Mouse (Mus musculus): ENCODE results near the gene Wfdc6a.

DNA sequence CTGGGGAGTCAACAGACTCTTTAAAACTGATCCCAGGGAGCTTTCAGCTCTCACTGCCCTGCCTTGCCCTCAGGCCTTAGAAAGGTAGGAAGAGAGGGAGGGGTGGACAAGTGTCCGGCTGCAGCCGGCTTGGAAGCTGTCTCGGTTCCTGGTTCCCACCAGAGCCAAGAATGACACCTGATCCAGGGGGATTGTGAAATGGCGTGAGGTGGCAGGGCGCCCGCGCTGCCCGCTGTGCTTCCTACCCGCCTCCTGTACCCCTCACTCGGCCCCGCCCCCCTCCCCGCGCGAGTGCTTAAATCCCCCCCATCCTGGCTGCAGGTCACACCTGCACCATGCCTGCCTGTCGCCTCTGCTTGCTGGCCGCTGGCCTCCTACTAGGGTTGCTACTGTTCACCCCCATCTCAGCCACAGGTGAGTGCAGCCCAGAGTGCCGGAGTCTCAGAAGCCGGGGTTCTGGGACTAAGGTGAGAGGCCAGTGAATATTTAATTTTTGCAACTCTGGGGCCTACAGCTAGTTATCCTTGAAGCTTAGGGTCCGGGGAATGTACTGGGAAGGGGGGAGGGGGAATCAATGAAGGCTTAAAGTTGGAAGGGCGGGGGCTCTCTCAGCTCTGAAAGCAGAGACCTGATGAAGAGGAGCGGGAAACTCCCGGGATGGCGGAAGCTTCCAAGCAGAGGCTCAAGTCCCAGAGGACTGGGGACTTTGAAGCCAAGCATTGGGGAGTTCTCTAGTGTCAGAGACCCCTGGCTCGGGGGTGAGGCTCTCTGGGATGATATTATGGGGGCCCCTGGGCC, 22.7 kb downstream of the Wfdc6a start, which contains the start of gene Wfdc2:
- no peak for TF ChIP-seq ZC3H11A (IDR thresholded peaks at IDR 0.05; ENCODE audit: borderline replicate concordance, low read depth, low read length)
- TF ChIP-seq HCFC1 (IDR thresholded peaks at IDR 0.05; ENCODE audit: borderline replicate concordance, insufficient read depth, low read length) = no peak

Measured in ES-E14 (cell line).